Mouse (Mus musculus): ENCODE data around the gene Klhl11. TPM values are rescaled to one million over a fixed set of nuclear protein-coding genes. Genes with fewer than 3 reads are reported as not detected.

Gene Klhl11
- 0.66 and 1.8 TPM in 2 replicates for polyA plus RNA-seq (2012; rRNA removed; ENCODE audit: low replicate concordance)

DNA sequence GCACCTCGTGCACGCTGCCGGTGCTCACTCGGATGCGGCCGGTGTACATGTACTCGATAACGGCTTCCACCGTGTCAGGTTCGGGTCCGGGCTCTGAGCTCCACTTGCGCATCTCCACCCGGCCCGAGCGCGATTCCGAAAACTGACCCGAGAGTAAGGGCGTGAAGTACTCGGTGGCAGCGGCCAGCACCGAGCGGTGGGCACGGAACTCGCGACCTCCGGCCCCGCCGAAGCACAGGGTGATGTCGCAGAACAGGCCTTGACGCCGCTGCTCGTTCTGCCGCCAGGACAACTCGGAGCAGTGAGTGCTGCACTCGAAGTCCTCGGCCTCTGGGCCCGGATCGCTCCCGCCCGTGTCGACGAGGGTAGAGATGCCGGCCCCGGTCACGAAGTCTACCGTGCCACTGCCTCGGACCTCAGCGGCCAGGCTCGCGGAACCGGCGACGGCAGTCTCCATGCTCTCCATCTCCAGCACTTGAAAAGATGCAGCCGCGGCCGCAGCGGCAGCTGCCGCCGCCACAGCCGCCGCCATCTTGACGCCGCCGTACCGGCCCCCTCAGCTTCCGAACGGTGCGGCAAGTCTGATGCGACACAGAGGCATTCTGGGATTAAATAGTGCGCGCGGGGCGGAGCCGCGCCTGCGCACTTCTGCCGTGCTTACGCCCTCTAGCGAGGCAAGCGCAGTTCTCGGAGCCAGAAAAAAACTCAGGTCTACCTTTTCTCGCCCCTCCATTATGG lies at the start of gene Klhl11:
Klhl11 (minus strand) TSS at position 545 of the 738 bp plus-strand sequence.

GRCm38 (mm10) chr11:100441797-100442196 lies 30.7 kb downstream of the Klhl11 start, which contains the start of the genes Nt5c3b and Klhl10:
Nt5c3b (minus strand) TSS chr11:100441808.
Klhl10 (plus strand) TSS chr11:100441917.

GRCm38 (mm10) chr11:100414914-100415822 lies 57.4 kb downstream of the Klhl11 start, which contains the start of gene Fkbp10:
Fkbp10 (plus strand) TSS chr11:100415697.

GRCm38 (mm10) chr11:100414021-100414913 lies 58.3 kb downstream of the Klhl11 start, which contains the start of gene P3h4:
P3h4 (minus strand) TSS chr11:100414836.

Other genes with a start within 250 kb of the Klhl11 start
- gene Krt16, start 223.8 kb downstream of the Klhl11 start, polyA plus RNA-seq (2012; rRNA removed; ENCODE audit: low replicate concordance) = not detected in 2 replicates
- 0.13 and 0.21 TPM in 2 replicates for gene Krt17, start 211.7 kb downstream of the Klhl11 start, polyA plus RNA-seq (2012; rRNA removed; ENCODE audit: low replicate concordance)
- not detected in 2 replicates for gene Krt42, start 202.9 kb downstream of the Klhl11 start, polyA plus RNA-seq (2012; rRNA removed; ENCODE audit: low replicate concordance)
- 94.6 and 104 TPM in 2 replicates for gene Eif1, start 152.9 kb downstream of the Klhl11 start, polyA plus RNA-seq (2012; rRNA removed; ENCODE audit: low replicate concordance)
- gene Gast, start 138.3 kb downstream of the Klhl11 start, polyA plus RNA-seq (2012; rRNA removed; ENCODE audit: low replicate concordance) = 1.2 and 240 TPM in 2 replicates
- gene Hap1, start 116.6 kb downstream of the Klhl11 start, polyA plus RNA-seq (2012; rRNA removed; ENCODE audit: low replicate concordance) = 3.5 and 3.6 TPM in 2 replicates
- gene Jup, start 75.0 kb downstream of the Klhl11 start, polyA plus RNA-seq (2012; rRNA removed; ENCODE audit: low replicate concordance) = 369 and 374 TPM in 2 replicates
- 10.5 and 15.2 TPM in 2 replicates for gene P3h4, start 57.9 kb downstream of the Klhl11 start, polyA plus RNA-seq (2012; rRNA removed; ENCODE audit: low replicate concordance)
- gene Fkbp10, start 57.0 kb downstream of the Klhl11 start, polyA plus RNA-seq (2012; rRNA removed; ENCODE audit: low replicate concordance) = 10.9 and 14.3 TPM in 2 replicates
- gene Nt5c3b, start 30.9 kb downstream of the Klhl11 start, polyA plus RNA-seq (2012; rRNA removed; ENCODE audit: low replicate concordance) = 5.7 and 20.7 TPM in 2 replicates
- not detected in 2 replicates for gene Klhl10, start 30.8 kb downstream of the Klhl11 start, polyA plus RNA-seq (2012; rRNA removed; ENCODE audit: low replicate concordance)
- 14.8 and 19.5 TPM in 2 replicates for gene Acly, start 55.3 kb upstream of the Klhl11 start, polyA plus RNA-seq (2012; rRNA removed; ENCODE audit: low replicate concordance)
- 0.02 and 0.09 TPM in 2 replicates for gene Ttc25, start 72.9 kb upstream of the Klhl11 start, polyA plus RNA-seq (2012; rRNA removed; ENCODE audit: low replicate concordance)
- 13.1 and 17.8 TPM in 2 replicates for gene Cnp, start 102.2 kb upstream of the Klhl11 start, polyA plus RNA-seq (2012; rRNA removed; ENCODE audit: low replicate concordance)
- gene Nkiras2, start 146.5 kb upstream of the Klhl11 start, polyA plus RNA-seq (2012; rRNA removed; ENCODE audit: low replicate concordance) = 88.6 and 104 TPM in 2 replicates
- 11.8 and 12.7 TPM in 2 replicates for gene Dnajc7, start 147.4 kb upstream of the Klhl11 start, polyA plus RNA-seq (2012; rRNA removed; ENCODE audit: low replicate concordance)
- 1.2 TPM in 2 replicates for gene Zfp385c, start 219.7 kb upstream of the Klhl11 start, polyA plus RNA-seq (2012; rRNA removed; ENCODE audit: low replicate concordance)
- gene Dhx58, start 231.5 kb upstream of the Klhl11 start, polyA plus RNA-seq (2012; rRNA removed; ENCODE audit: low replicate concordance) = 8.6 and 11.1 TPM in 2 replicates
- 14.6 and 21.8 TPM in 2 replicates for gene Kat2a, start 239.7 kb upstream of the Klhl11 start, polyA plus RNA-seq (2012; rRNA removed; ENCODE audit: low replicate concordance)
- gene Hspb9, start 241.1 kb upstream of the Klhl11 start, polyA plus RNA-seq (2012; rRNA removed; ENCODE audit: low replicate concordance) = not detected in 2 replicates

All from duodenum, adult 2 months (tissue).